Mouse (Mus musculus) C2C12 (cell line): ENCODE results near the gene Olfr315. TPM values are rescaled to one million over a fixed set of nuclear protein-coding genes. Genes with fewer than 3 reads are reported as not detected.

Experiments
- H3K27me3 ChIP-seq: one replicate; pipeline ENCODE4 v1.6.1; 2011; ENCODE audit not compliant: control insufficient read depth, insufficient read depth, insufficient read length
- H3K36me3 ChIP-seq: one replicate; pipeline ENCODE4 v1.6.1; 2011; ENCODE audit not compliant: control insufficient read depth, insufficient read depth
- H3K4me3 ChIP-seq: one replicate; pipeline ENCODE4 v1.5.1; 2011; ENCODE audit warnings: mild to moderate bottlenecking, control low read depth; ENCODE audit not compliant: poor library complexity, insufficient read depth, severe bottlenecking
- H3K79me2 ChIP-seq: one replicate; pipeline ENCODE4 v1.6.1; 2011; ENCODE audit not compliant: control insufficient read depth, insufficient read depth
- H3K79me3 ChIP-seq: one replicate; pipeline ENCODE4 v1.6.1; 2011; ENCODE audit warnings: low read depth, control low read depth
- H3ac ChIP-seq: one replicate; pipeline ENCODE3; 2011; ENCODE audit warnings: low read depth; ENCODE audit not compliant: control insufficient read depth, insufficient read length
- CEBPB ChIP-seq: IDR thresholded peaks from one replicate; pipeline ENCODE4 v1.6.1; 2011; ENCODE audit warnings: low read depth, mild to moderate bottlenecking, control low read depth, moderate library complexity
- CTCF ChIP-seq: IDR thresholded peaks from one replicate; pipeline ENCODE4 v1.5.1; 2011; ENCODE audit not compliant: control insufficient read depth, insufficient read depth, insufficient read length
- FOSL1 ChIP-seq: IDR thresholded peaks from one replicate; pipeline ENCODE4 v1.8.0; 2011; ENCODE audit warnings: mild to moderate bottlenecking, low read length; ENCODE audit not compliant: poor library complexity, insufficient read depth, severe bottlenecking
- MAX ChIP-seq: IDR thresholded peaks from one replicate; pipeline ENCODE4 v1.6.1; 2011; ENCODE audit warnings: mild to moderate bottlenecking, control low read depth
- MYOD1 ChIP-seq: IDR thresholded peaks from one replicate; pipeline ENCODE4 v1.6.1; 2011; ENCODE audit warnings: low read depth; ENCODE audit not compliant: control insufficient read depth, insufficient read length
- MYOG ChIP-seq: IDR thresholded peaks from one replicate; pipeline ENCODE4 v1.6.1; 2011; ENCODE audit not compliant: control insufficient read depth, insufficient read length; ENCODE audit errors: extremely low read depth
- USF1 ChIP-seq: IDR thresholded peaks from one replicate; pipeline ENCODE4 v1.6.1; 2011; ENCODE audit warnings: low read depth, mild to moderate bottlenecking, control low read depth, moderate library complexity
- polyA plus RNA-seq: library from polyadenylated mRNA; unstranded; fragments of >200 nt; fragmentation: generic; extraction: Trizol; gene quantifications from one replicate; pipeline ENCODE4 v1.2.1, GENCODE M21; 2012; ENCODE audit warnings: missing spikeins

The Olfr315 gene
- polyA plus RNA-seq, 1 experiment, result not detected

- TF ChIP-seq MYOG (no peak), MAX (no peak), CEBPB (no peak), FOSL1 (no peak), MYOD1 (no peak), USF1 (no peak)
- Histone ChIP-seq H3K4me3 (no peak overlapping the region), H3K36me3 (no peaks in the 10 kb centered on the region), H3K79me2 (no peaks in the 10 kb centered on the region), H3K79me3 (no peaks in the 10 kb centered on the region), H3K27me3 (no peaks in the 10 kb centered on the region), H3ac (no peak overlapping the region)
Observed at GRCm38 (mm10) chr11:58790053-58790452, 17.1 kb downstream of the Olfr315 start.

GRCm38 (mm10) chr11:58790646-58791045, 17.7 kb downstream of the Olfr315 start:
- no peaks in the 10 kb centered on the region for H3K36me3 ChIP-seq
- H3K4me3 ChIP-seq, result no peak overlapping the region
- H3ac ChIP-seq, result no peak overlapping the region
- TF ChIP-seq CEBPB (no peak), MAX (no peak), FOSL1 (no peak), MYOG (no peak), MYOD1 (no peak), CTCF (no peak), USF1 (no peak)
- no peaks in the 10 kb centered on the region for H3K27me3 ChIP-seq
- H3K79me2 ChIP-seq, result no peaks in the 10 kb centered on the region
- no peaks in the 10 kb centered on the region for H3K79me3 ChIP-seq

- Histone ChIP-seq H3ac (no peak overlapping the region), H3K79me3 (no peaks in the 10 kb centered on the region), H3K36me3 (no peaks in the 10 kb centered on the region), H3K4me3 (no peak overlapping the region), H3K79me2 (no peaks in the 10 kb centered on the region), H3K27me3 (no peaks in the 10 kb centered on the region)
- no peak for TF ChIP-seq CEBPB
- TF ChIP-seq USF1, result no peak
- TF ChIP-seq MYOG, result no peak
- TF ChIP-seq MYOD1, result no peak
- TF ChIP-seq FOSL1, result no peak
- TF ChIP-seq CTCF, result no peak
Observed at GRCm38 (mm10) chr11:58795856-58796255, 22.9 kb downstream of the Olfr315 start.

- TF ChIP-seq CTCF (no peak), MYOD1 (no peak), FOSL1 (no peak), MYOG (no peak), USF1 (no peak), CEBPB (no peak), MAX (no peak)
- no peaks in the 10 kb centered on the region for H3K27me3 ChIP-seq
- H3ac ChIP-seq, result no peak overlapping the region
- H3K4me3 ChIP-seq, result no peak overlapping the region
- H3K79me2 ChIP-seq, result no peaks in the 10 kb centered on the region
- H3K36me3 ChIP-seq, result no peaks in the 10 kb centered on the region
- H3K79me3 ChIP-seq, result no peaks in the 10 kb centered on the region
Observed at GRCm38 (mm10) chr11:58796850-58797249, 23.9 kb downstream of the Olfr315 start.

GRCm38 (mm10) chr11:58799747-58800146, 26.8 kb downstream of the Olfr315 start:
- H3K79me3 ChIP-seq, result no peaks in the 10 kb centered on the region
- H3K36me3 ChIP-seq, result no peaks in the 10 kb centered on the region
- no peaks in the 10 kb centered on the region for H3K27me3 ChIP-seq
- no peak overlapping the region for H3K4me3 ChIP-seq
- no peaks in the 10 kb centered on the region for H3K79me2 ChIP-seq
- TF ChIP-seq USF1 (no peak), CEBPB (no peak), CTCF (no peak), MAX (no peak), MYOD1 (no peak), MYOG (no peak), FOSL1 (no peak)
- no peak overlapping the region for H3ac ChIP-seq

GRCm38 (mm10) chr11:58801558-58802228, 28.7 kb downstream of the Olfr315 start, which contains the start of gene Fam183b:
TSS of gene Fam183b (minus strand) at chr11:58801960.
- no peaks in the 10 kb centered on the region for H3K79me2 ChIP-seq
- no peak within 1 kb of the TSS for H3ac ChIP-seq
- H3K79me3 ChIP-seq, result no peaks in the 10 kb centered on the region
- no peaks in the 10 kb centered on the region for H3K36me3 ChIP-seq
- no peaks in the 10 kb centered on the region for H3K27me3 ChIP-seq
- TF ChIP-seq CEBPB (no peak), MAX (no peak), FOSL1 (no peak)
- no peak within 1 kb of the TSS for H3K4me3 ChIP-seq
